Mouse (Mus musculus) liver, embryonic 14.5 days (tissue): ENCODE results near the gene Dld.

Experiments
- CTCF ChIP-seq: IDR thresholded peaks from 2 replicates; pipeline ENCODE4 v1.5.1; 2016; ENCODE audit warnings: antibody characterized with exemption, low read depth, control low read depth
- EP300 ChIP-seq: IDR thresholded peaks from 2 replicates; pipeline ENCODE4 v1.6.1; 2016; ENCODE audit warnings: antibody characterized with exemption, low read depth

- no peak for TF ChIP-seq EP300
- no peak for TF ChIP-seq CTCF
These were observed 52.1 kb downstream of the Dld start for GRCm38 (mm10) chr12:31299126-31299525.
